8 mouse cellular contexts compared by ENCODE assay signal in the genomic region with DNA sequence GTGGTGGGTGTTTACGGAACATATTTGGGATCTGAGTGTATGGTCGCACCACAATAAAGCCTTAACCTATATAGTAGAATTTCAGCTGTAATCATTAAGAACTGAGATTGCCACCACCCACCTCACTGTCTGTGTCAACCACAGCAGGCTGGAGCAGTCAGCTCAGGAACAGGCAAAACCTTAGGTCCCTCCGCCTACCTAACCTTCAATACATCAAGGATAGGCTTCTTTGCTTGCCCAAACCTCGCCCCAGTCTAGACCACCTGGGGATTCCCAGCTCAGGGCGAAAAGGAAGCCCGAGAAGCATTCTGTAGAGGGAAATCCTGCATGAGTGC. TPM values are rescaled to one million over a fixed set of nuclear protein-coding genes. Genes with fewer than 3 reads are reported as not detected.
DNase-seq lines count a peak whose midpoint lies in the region; ATAC-seq and TF ChIP-seq lines count a peak whose summit lies in the region.

No protein-coding gene starts in this region.

- peak overlapping the region; percentile 46 for H3K4me3 ChIP-seq in heart, postnatal 0 days (ENCODE audit: low read depth, low read length)
- H3K4me3 ChIP-seq in bone marrow macrophage, adult 2 months (ENCODE audit: insufficient read depth, low read length), result peak overlapping the region; percentile 59
- peak overlapping the region; percentile 49 for H3K4me3 ChIP-seq in hindbrain, embryonic 14.5 days (replicated peaks; ENCODE audit: low read length)
- H3K4me3 ChIP-seq in midbrain, embryonic 13.5 days (replicated peaks), result peak overlapping the region; percentile 56

- H3K9ac ChIP-seq in heart, postnatal 0 days (replicated peaks; ENCODE audit: low read depth, low read length), result no peak overlapping the region
- peak overlapping the region; percentile 75 for H3K9ac ChIP-seq in hindbrain, embryonic 14.5 days
- H3K9ac ChIP-seq in midbrain, embryonic 13.5 days (replicated peaks), result peak overlapping the region; percentile 75; the same call in 1 of the 2 replicates

- no peak for TF ChIP-seq POLR2A in bone marrow macrophage, adult 2 months (IDR thresholded peaks at IDR 0.05; ENCODE audit: borderline replicate concordance, low read depth, low read length)

- H3K4me1 ChIP-seq in heart, postnatal 0 days (ENCODE audit: control insufficient read depth, insufficient read depth), result peaks cover 8% of the 10 kb centered on the region
- no peaks in the 10 kb centered on the region for H3K4me1 ChIP-seq in bone marrow macrophage, adult 2 months (ENCODE audit: control insufficient read depth, insufficient read depth, low read length)
- peaks cover 28% of the 10 kb centered on the region for H3K4me1 ChIP-seq in hindbrain, embryonic 14.5 days (replicated peaks; ENCODE audit: control insufficient read depth, insufficient read depth, low read length)
- peaks cover 32% of the 10 kb centered on the region for H3K4me1 ChIP-seq in midbrain, embryonic 13.5 days (replicated peaks)

- no peak for TF ChIP-seq EP300 in heart, postnatal 0 days (IDR thresholded peaks at IDR 0.05; ENCODE audit: low read depth)

- no peaks in the 10 kb centered on the region for H3K9me3 ChIP-seq in heart, postnatal 0 days (replicated peaks; ENCODE audit: control insufficient read depth, low read length)
- H3K9me3 ChIP-seq in hindbrain, embryonic 14.5 days (ENCODE audit: control insufficient read depth, low read length), result no peaks in the 10 kb centered on the region
- H3K9me3 ChIP-seq in midbrain, embryonic 13.5 days, result no peaks in the 10 kb centered on the region

- ATAC-seq in heart, postnatal 0 days (ENCODE audit: insufficient read depth, low read depth), result no peak
- no peak for ATAC-seq in hindbrain, embryonic 14.5 days (ENCODE audit: low FRiP score)
- ATAC-seq in midbrain, embryonic 13.5 days, result peak; percentile 67
- ATAC-seq in frontal cortex, adult (ENCODE audit: low TSS enrichment), result no peak

- H3K4me2 ChIP-seq in heart, postnatal 0 days (ENCODE audit: low read depth, low read length), result peak overlapping the region; percentile 79
- H3K4me2 ChIP-seq in hindbrain, embryonic 14.5 days (replicated peaks), result peak overlapping the region; percentile 93
- peak overlapping the region; percentile 89 for H3K4me2 ChIP-seq in midbrain, embryonic 13.5 days (replicated peaks)

- H3K36me3 ChIP-seq in heart, postnatal 0 days (replicated peaks; ENCODE audit: control insufficient read depth, insufficient read depth, low read length), result peaks cover 14% of the 10 kb centered on the region; the same call in 1 of the 2 replicates
- H3K36me3 ChIP-seq in hindbrain, embryonic 14.5 days (replicated peaks; ENCODE audit: control insufficient read depth, insufficient read depth), result peaks cover 15% of the 10 kb centered on the region
- peaks cover 16% of the 10 kb centered on the region for H3K36me3 ChIP-seq in midbrain, embryonic 13.5 days

- WGBS in heart, postnatal 0 days, result 49% methylated on average over 6 of the region's 6 CpGs
- WGBS in hindbrain, embryonic 14.5 days, result 41% methylated on average over 6 of the region's 6 CpGs
- 44% methylated on average over 6 of the region's 6 CpGs for WGBS in midbrain, embryonic 13.5 days

- H3K27ac ChIP-seq in heart, postnatal 0 days (ENCODE audit: low read depth), result no peak overlapping the region
- no peak overlapping the region for H3K27ac ChIP-seq in bone marrow macrophage, adult 2 months (ENCODE audit: insufficient read depth, low read depth, low read length)
- H3K27ac ChIP-seq in hindbrain, embryonic 14.5 days, result no peak overlapping the region
- no peak overlapping the region for H3K27ac ChIP-seq in midbrain, embryonic 13.5 days

- H3K27me3 ChIP-seq in heart, postnatal 0 days (ENCODE audit: control insufficient read depth, insufficient read depth, low read length), result 0 out of 2 replicates have a peak, but pooled peaks cover 5% of the 10 kb centered on the region
- H3K27me3 ChIP-seq in hindbrain, embryonic 14.5 days (ENCODE audit: control insufficient read depth, insufficient read depth, low read length), result no peaks in the 10 kb centered on the region
- H3K27me3 ChIP-seq in midbrain, embryonic 13.5 days, result no peaks in the 10 kb centered on the region

- no peak for TF ChIP-seq CTCF in heart, postnatal 0 days (IDR thresholded peaks at IDR 0.05; ENCODE audit: low read depth)
- no peak for TF ChIP-seq CTCF in bone marrow macrophage, adult 2 months (IDR thresholded peaks at IDR 0.05; ENCODE audit: low read depth, low read length)

- no peak for DNase-seq in heart, postnatal 0 days (ENCODE audit: low spot score)
- no peak for DNase-seq in heart, postnatal 4 days
- DNase-seq in hindbrain, embryonic 14.5 days (ENCODE audit: low spot score), result no peak
- DNase-seq in adipocyte (ENCODE audit: low spot score), result no peak
- no peak for DNase-seq in cerebellum, postnatal 25 days

RNA-seq across cellular contexts. Expression of gene Tert, which starts 0.3 kb away (rescaled TPM):
- total RNA-seq in heart, postnatal 0 days (2014; rRNA removed; ENCODE audit: low replicate concordance), result 2.8 and 3.5 TPM in 2 replicates
- 0.32 and 0.48 TPM in 2 replicates for polyA plus RNA-seq in heart, postnatal 0 days (2015; fragmentation: Nextera tagmentation; extraction: Ambion mirVana)
- total RNA-seq in heart, postnatal 4 days (2021), result under 1 TPM; 0.56 to 0.60 TPM
- polyA plus RNA-seq in bone marrow macrophage, adult 2 months (2012; ENCODE audit: insufficient read depth, insufficient read length, missing spikeins), result not detected in 2 replicates
- polyA plus RNA-seq in hindbrain, embryonic 14.5 days (2014; fragmentation: Nextera tagmentation; extraction: Ambion mirVana), result 3.0 and 4.1 TPM in 2 replicates
- 5.8 and 7.1 TPM in 2 replicates for polyA plus RNA-seq in midbrain, embryonic 13.5 days (2015; fragmentation: Nextera tagmentation; extraction: Ambion mirVana)

RNA-seq across cellular contexts. Expression of gene Clptm1l, which starts 22.6 kb away (rescaled TPM):
- total RNA-seq in heart, postnatal 0 days (2014; rRNA removed; ENCODE audit: low replicate concordance), result 98.9 and 119 TPM in 2 replicates
- polyA plus RNA-seq in heart, postnatal 0 days (2015; fragmentation: Nextera tagmentation; extraction: Ambion mirVana), result 63.6 and 65.2 TPM in 2 replicates
- total RNA-seq in heart, postnatal 4 days (2021), result 10 to 100 TPM; 83.5 to 85.8 TPM
- 109 and 119 TPM in 2 replicates for polyA plus RNA-seq in bone marrow macrophage, adult 2 months (2012; ENCODE audit: insufficient read depth, insufficient read length, missing spikeins)
- polyA plus RNA-seq in hindbrain, embryonic 14.5 days (2014; fragmentation: Nextera tagmentation; extraction: Ambion mirVana), result 147 and 157 TPM in 2 replicates
- polyA plus RNA-seq in midbrain, embryonic 13.5 days (2015; fragmentation: Nextera tagmentation; extraction: Ambion mirVana), result 111 and 130 TPM in 2 replicates

RNA-seq across cellular contexts. Expression of gene Slc6a18, which starts 51.4 kb away (rescaled TPM):
- not detected in 2 replicates for total RNA-seq in heart, postnatal 0 days (2014; rRNA removed; ENCODE audit: low replicate concordance)
- polyA plus RNA-seq in heart, postnatal 0 days (2015; fragmentation: Nextera tagmentation; extraction: Ambion mirVana), result not detected in 2 replicates
- not detected for total RNA-seq in heart, postnatal 4 days (2021)
- not detected in 2 replicates for polyA plus RNA-seq in bone marrow macrophage, adult 2 months (2012; ENCODE audit: insufficient read depth, insufficient read length, missing spikeins)
- polyA plus RNA-seq in hindbrain, embryonic 14.5 days (2014; fragmentation: Nextera tagmentation; extraction: Ambion mirVana), result not detected in 2 replicates
- polyA plus RNA-seq in midbrain, embryonic 13.5 days (2015; fragmentation: Nextera tagmentation; extraction: Ambion mirVana), result not detected in 2 replicates
